Mouse (Mus musculus) heart, adult 2 months (tissue): ENCODE results near the gene Fbxw9. TPM values are rescaled to one million over a fixed set of nuclear protein-coding genes. Genes with fewer than 3 reads are reported as not detected.

Experiments used
- DNase-seq, 2 experiments: peaks; one replicate each; pipeline ENCODE4 v3.0.0; 2021
- H3K27ac ChIP-seq: fragments of 200-600 bp; 2 replicates; pipeline ENCODE4 v1.8.1; 2022
- H3K27me3 ChIP-seq: fragments of 200-500 bp; 2 replicates; pipeline ENCODE4 v1.6.1; 2012; ENCODE audit warnings: mild to moderate bottlenecking, low read length, inconsistent platforms, mixed read lengths; ENCODE audit not compliant: control insufficient read depth, insufficient read depth
- H3K36me3 ChIP-seq: fragments of 200-500 bp; 2 replicates; pipeline ENCODE4 v1.6.1; 2012; ENCODE audit warnings: low read length, inconsistent platforms; ENCODE audit not compliant: control insufficient read depth, insufficient read depth
- H3K4me1 ChIP-seq: fragments of 200-500 bp; 2 replicates; pipeline ENCODE4 v1.6.1; 2011; ENCODE audit warnings: low read length; ENCODE audit not compliant: control insufficient read depth, insufficient read depth
- H3K4me3 ChIP-seq: fragments of 200-600 bp; 2 replicates; pipeline ENCODE4 v1.8.1; 2022
- H3K79me2 ChIP-seq: fragments of 200-500 bp; replicated peaks from 2 replicates; pipeline ENCODE4 v1.6.1; 2012; ENCODE audit warnings: mild to moderate bottlenecking, inconsistent platforms, low read length, moderate library complexity, mixed read lengths; ENCODE audit not compliant: control insufficient read depth, insufficient read depth
- H3K9ac ChIP-seq: fragments of 200-500 bp; 2 replicates; pipeline ENCODE4 v1.6.1; 2012; ENCODE audit warnings: low read depth, mild to moderate bottlenecking, control low read depth, inconsistent platforms, low read length, mixed read lengths
- CTCF ChIP-seq: fragments of 200-600 bp; IDR thresholded peaks from 2 replicates; pipeline ENCODE4 v1.8.1; 2022; ENCODE audit warnings: antibody characterized with exemption, mild to moderate bottlenecking, moderate library complexity
- EP300 ChIP-seq: fragments of 200-500 bp; IDR thresholded peaks from 2 replicates; pipeline ENCODE4 v1.6.1; 2011; ENCODE audit warnings: low read depth, low read length, control low read depth; ENCODE audit not compliant: insufficient read depth
- POLR2A ChIP-seq: fragments of 200-500 bp; IDR thresholded peaks from 2 replicates; pipeline ENCODE4 v1.6.1; 2011; ENCODE audit warnings: mild to moderate bottlenecking, low read depth, low read length, control low read depth; ENCODE audit not compliant: insufficient read depth
- WGBS: fragments of 180-500 bp; shearing (Covaris S2); methylation state at CpG from one replicate; pipeline ENCODE4 v1.1.7; 2018; 5-methylcytosine and 5-hydroxymethylcytosine counted together
- intact Hi-C: fragments of 180-260 bp; cut with DNase I; formaldehyde crosslinking; loops from one replicate; pipeline ENCODE4 v1.15.1; 2025
- polyA plus RNA-seq: library from polyadenylated mRNA; depleted of rRNA; stranded (reverse); fragments of >200 nt; gene quantifications from 2 replicates; pipeline ENCODE4 v1.2.3, GENCODE M21; 2012
- total RNA-seq, 2 experiments: library from RNA; stranded (reverse); gene quantifications; 2 replicates each; pipeline ENCODE4 v1.2.3; 2021

Fbxw9 gene
- total and polyA plus RNA-seq, 3 experiments = 2.4 to 10.5 (median 2.5) TPM

- intact Hi-C loops = loop anchor here (5.0 kb wide), 1 partner anchor 37 kb away; the partner anchor contains the start of gene Dhps
- no peak for DNase-seq
- TF ChIP-seq CTCF (no peak), POLR2A (no peak; the same call in 1 of the 2 replicates), EP300 (no peak)
- H3K4me3 ChIP-seq = peak overlapping the region; percentile 76
- 5% methylated on average over 12 of the region's 12 CpGs for WGBS
- no peaks in the 10 kb centered on the region for H3K27me3 ChIP-seq
- no peaks in the 10 kb centered on the region; the same call in 1 of the 2 replicates for H3K79me2 ChIP-seq
- H3K9ac ChIP-seq = peak overlapping the region; percentile 83
- H3K27ac ChIP-seq = peak overlapping the region; percentile 96
- peaks cover 9% of the 10 kb centered on the region for H3K36me3 ChIP-seq
- H3K4me1 ChIP-seq = peaks cover 7% of the 10 kb centered on the region
Measured at GRCm38 (mm10) chr8:85035165-85035727, 24.6 kb upstream of the Fbxw9 start.

DNA sequence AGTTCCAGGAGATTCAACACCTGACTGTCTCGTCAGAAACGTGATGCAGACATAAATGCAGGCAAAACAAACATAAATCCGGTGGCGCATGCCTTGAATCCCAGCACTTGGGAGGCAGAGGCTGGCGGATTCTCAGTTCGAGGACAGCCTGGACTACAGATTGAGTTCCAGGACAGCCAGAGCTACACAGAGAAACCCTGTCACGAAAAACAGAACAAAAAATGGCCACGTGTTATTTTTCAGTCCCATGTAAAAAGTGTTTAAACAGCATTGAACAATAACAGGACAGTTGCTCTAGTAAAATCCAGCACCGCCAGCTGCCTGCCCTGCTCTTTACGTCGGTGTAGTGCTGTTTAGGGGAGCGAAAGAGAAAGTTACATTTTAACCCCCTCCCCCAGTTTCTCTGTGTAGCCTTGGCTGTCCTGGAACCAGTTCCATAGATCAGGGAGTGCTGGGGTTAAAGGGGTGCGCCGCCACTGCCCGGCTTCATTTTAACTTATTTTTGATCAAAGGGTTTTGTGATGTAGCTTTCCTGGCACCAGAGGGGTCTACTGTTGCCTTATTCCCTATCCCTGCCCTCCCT is 24.0 kb upstream of the Fbxw9 start:
- peak overlapping the region; percentile 83 for H3K9ac ChIP-seq
- H3K36me3 ChIP-seq = peaks cover 9% of the 10 kb centered on the region
- H3K27me3 ChIP-seq = no peaks in the 10 kb centered on the region
- under 1% methylated on average over 15 of the region's 15 CpGs for WGBS
- peak overlapping the region; percentile 96 for H3K27ac ChIP-seq
- peak; percentile 29 to 38 for DNase-seq
- H3K4me3 ChIP-seq = peak overlapping the region; percentile 76
- intact Hi-C loops = loop anchor here (5.0 kb wide), 1 partner anchor 36 kb away; the partner anchor contains the start of gene Dhps
- H3K79me2 ChIP-seq = peaks cover 3% of the 10 kb centered on the region; the same call in 1 of the 2 replicates
- peaks cover 7% of the 10 kb centered on the region for H3K4me1 ChIP-seq
- TF ChIP-seq CTCF (no peak), EP300 (no peak), POLR2A (no peak)

DNA sequence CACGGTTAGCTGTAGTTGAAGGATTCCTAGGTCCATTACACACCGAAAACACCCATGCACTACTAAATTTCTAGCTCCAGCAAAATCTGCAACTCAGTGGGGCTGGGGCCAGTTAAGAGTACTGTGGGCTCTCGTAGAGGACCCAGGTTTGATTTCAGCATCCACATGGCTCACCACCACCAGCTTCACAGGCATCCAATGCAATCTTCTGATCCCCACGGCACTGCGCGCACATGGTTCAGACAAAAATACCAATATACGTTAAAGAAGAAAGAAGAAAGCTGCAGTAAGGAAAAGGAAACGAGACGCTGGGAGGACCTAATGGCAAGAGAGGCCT is 23.5 kb upstream of the Fbxw9 start:
- H3K4me1 ChIP-seq = peaks cover 7% of the 10 kb centered on the region
- peaks cover 9% of the 10 kb centered on the region for H3K36me3 ChIP-seq
- no peaks in the 10 kb centered on the region for H3K27me3 ChIP-seq
- H3K4me3 ChIP-seq = peak overlapping the region; percentile 76
- no peak for TF ChIP-seq CTCF
- TF ChIP-seq POLR2A = peak; percentile 79; the same call in 1 of the 2 replicates
- no peak for TF ChIP-seq EP300
- peak overlapping the region; percentile 83 for H3K9ac ChIP-seq
- WGBS = under 1% methylated on average over 9 of the region's 9 CpGs
- H3K27ac ChIP-seq = peak overlapping the region; percentile 96
- DNase-seq = no peak
- H3K79me2 ChIP-seq = peaks cover 5% of the 10 kb centered on the region
- intact Hi-C loops = loop anchor here (5.0 kb wide), 1 partner anchor 36 kb away; the partner anchor contains the start of gene Dhps

GRCm38 (mm10) chr8:85036718-85037365 is 23.0 kb upstream of the Fbxw9 start, which contains the start of gene Tnpo2:
Tnpo2 (plus strand) TSS chr8:85036915.
- Histone ChIP-seq H3K9ac (peak within 1 kb of the TSS; percentile 94), H3K4me3 (peak within 1 kb of the TSS; percentile 76), H3K79me2 (peaks cover 5% of the 10 kb centered on the region), H3K27me3 (no peaks in the 10 kb centered on the region), H3K36me3 (peaks cover 9% of the 10 kb centered on the region), H3K27ac (peak within 1 kb of the TSS; percentile 96), H3K4me1 (peaks cover 7% of the 10 kb centered on the region)
- intact Hi-C loops = loop anchor here (5.0 kb wide), 1 partner anchor 35 kb away; the partner anchor contains the start of gene Dhps
- under 1% methylated on average over 59 of the region's 59 CpGs for whole genome bisulfite sequencing
- peak; percentile 87 to 92 for DNase-seq
- peak; percentile 64; the same call in 1 of the 2 replicates for TF ChIP-seq EP300
- TF ChIP-seq POLR2A = no peak; the same call in 1 of the 2 replicates

DNA sequence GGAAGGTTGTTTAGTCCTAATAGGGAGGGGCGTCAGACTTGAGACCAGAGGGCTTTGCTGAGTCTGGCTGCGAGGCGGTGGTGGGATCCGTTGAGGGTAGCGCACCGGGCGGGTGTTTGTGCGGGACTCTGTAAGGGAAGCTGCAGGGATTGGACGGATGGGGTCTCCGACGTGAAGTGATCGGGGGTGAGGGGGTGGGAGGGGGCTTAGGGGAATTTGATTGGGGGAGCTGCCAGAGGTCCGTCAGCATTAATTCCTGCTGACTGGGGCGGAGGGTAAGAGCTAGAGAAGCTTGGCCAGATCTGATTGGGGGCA is 22.5 kb upstream of the Fbxw9 start:
- DNase-seq = no peak
- Histone ChIP-seq H3K27me3 (no peaks in the 10 kb centered on the region), H3K4me1 (peaks cover 7% of the 10 kb centered on the region), H3K36me3 (peaks cover 5% of the 10 kb centered on the region), H3K4me3 (peak overlapping the region; percentile 76), H3K9ac (peak overlapping the region; percentile 94), H3K79me2 (peaks cover 5% of the 10 kb centered on the region), H3K27ac (peak overlapping the region; percentile 96)
- WGBS = 1% methylated on average over 14 of the region's 14 CpGs
- TF ChIP-seq CTCF (no peak), EP300 (no peak), POLR2A (no peak)
- intact Hi-C loops = loop anchor here (5.0 kb wide), 1 partner anchor 35 kb away; the partner anchor contains the start of gene Dhps
